Mouse (Mus musculus): ENCODE measurements around the gene Sbno2. TPM values are rescaled to one million over a fixed set of nuclear protein-coding genes. Genes with fewer than 3 reads are reported as not detected.

The Sbno2 gene
- total RNA-seq, 2 experiments from 2014 or later, result 6.2 to 6.3 TPM

- no peak for DNase-seq
- intact Hi-C loops (cut with DNase I; ENCODE audit: low total_unique reads), result no loop called here
These were observed 90.7 kb downstream of the Sbno2 start for GRCm38 (mm10) chr10:80014484-80015290.

GRCm38 (mm10) chr10:80013609-80014008 is 91.8 kb downstream of the Sbno2 start:
- intact Hi-C loops (cut with DNase I; ENCODE audit: low total_unique reads), result no loop called here
- DNase-seq, result no peak

GRCm38 (mm10) chr10:80011740-80012139 is 93.6 kb downstream of the Sbno2 start:
- intact Hi-C loops (cut with DNase I; ENCODE audit: low total_unique reads), result no loop called here
- DNase-seq, result no peak

Other genes with a start within 250 kb of the Sbno2 start
- not detected for gene Prtn3, start 231.1 kb downstream of the Sbno2 start, total RNA-seq (2021)
- under 1 TPM; 0.09 to 0.29 TPM for gene Plppr3, start 230.9 kb downstream of the Sbno2 start, total RNA-seq (2021)
- not detected for gene Elane, start 219.3 kb downstream of the Sbno2 start, total RNA-seq (2021)
- 10 to 100 TPM in 1 of 2 experiments, 1 to 10 TPM in 1; 3.6 to 16.6 TPM for gene Cfd, start 214.7 kb downstream of the Sbno2 start, total RNA-seq (2021)
- 10 to 100 TPM; 37.7 to 38.1 TPM for gene Med16, start 196.6 kb downstream of the Sbno2 start, total RNA-seq (2021)
- not detected for gene Gm26602, start 194.7 kb downstream of the Sbno2 start, total RNA-seq (2021)
- under 1 TPM; 0.27 to 0.44 TPM for gene Kiss1r, start 188.6 kb downstream of the Sbno2 start, total RNA-seq (2021)
- gene R3hdm4, start 184.4 kb downstream of the Sbno2 start, total RNA-seq (2021), result 100 to 1,000 TPM in 1 of 2 experiments, 10 to 100 TPM in 1; 98.8 to 106 TPM
- gene Arid3a, start 178.5 kb downstream of the Sbno2 start, total RNA-seq (2021), result 1 to 10 TPM; 2.4 to 2.7 TPM
- 10 to 100 TPM; 18.7 to 23.0 TPM for gene Wdr18, start 145.4 kb downstream of the Sbno2 start, total RNA-seq (2021)
- gene Grin3b, start 134.9 kb downstream of the Sbno2 start, total RNA-seq (2021), result under 1 TPM; 0.11 to 0.25 TPM
- gene Tmem259, start 121.2 kb downstream of the Sbno2 start, total RNA-seq (2021), result 10 to 100 TPM; 76.2 to 84.5 TPM
- 10 to 100 TPM; 19.2 to 24.8 TPM for gene Cnn2, start 117.0 kb downstream of the Sbno2 start, total RNA-seq (2021)
- 1 to 10 TPM; 4.2 TPM for gene Abca7, start 109.1 kb downstream of the Sbno2 start, total RNA-seq (2021)
- 1 to 10 TPM; 1.7 to 1.9 TPM for gene Arhgap45, start 88.9 kb downstream of the Sbno2 start, total RNA-seq (2021)
- 10 to 100 TPM; 45.3 to 55.6 TPM for gene Polr2e, start 65.8 kb downstream of the Sbno2 start, total RNA-seq (2021)
- gene Gpx4, start 58.4 kb downstream of the Sbno2 start, total RNA-seq (2021), result 100 to 1,000 TPM; 389 TPM
- 10 to 100 TPM; 87.6 to 98.0 TPM for gene Stk11, start 10.2 kb upstream of the Sbno2 start, total RNA-seq (2021)
- gene Atp5d, start 33.1 kb upstream of the Sbno2 start, total RNA-seq (2021), result 100 to 1,000 TPM; 657 to 736 TPM
- 1 to 10 TPM; 1.6 TPM for gene Cbarp, start 35.3 kb upstream of the Sbno2 start, total RNA-seq (2021)
- 10 to 100 TPM; 40.3 to 43.6 TPM for gene Midn, start 42.7 kb upstream of the Sbno2 start, total RNA-seq (2021)
- gene Cirbp, start 60.4 kb upstream of the Sbno2 start, total RNA-seq (2021), result 10 to 100 TPM; 41.4 to 41.5 TPM
- gene 1600002K03Rik, start 67.4 kb upstream of the Sbno2 start, total RNA-seq (2021), result 1 to 10 TPM; 3.3 to 4.2 TPM
- gene Efna2, start 73.9 kb upstream of the Sbno2 start, total RNA-seq (2021), result under 1 TPM; 0.58 to 0.98 TPM
- 10 to 100 TPM; 15.2 to 19.4 TPM for gene Mum1, start 120.9 kb upstream of the Sbno2 start, total RNA-seq (2021)
- 100 to 1,000 TPM; 423 to 474 TPM for gene Ndufs7, start 143.6 kb upstream of the Sbno2 start, total RNA-seq (2021)
- 100 to 1,000 TPM; 232 to 267 TPM for gene Gamt, start 155.4 kb upstream of the Sbno2 start, total RNA-seq (2021)
- 10 to 100 TPM; 49.9 to 51.0 TPM for gene Dazap1, start 155.9 kb upstream of the Sbno2 start, total RNA-seq (2021)
- 100 to 1,000 TPM; 741 to 829 TPM for gene Rps15, start 186.9 kb upstream of the Sbno2 start, total RNA-seq (2021)
- gene Apc2, start 190.4 kb upstream of the Sbno2 start, total RNA-seq (2021), result 1 to 10 TPM in 1 of 2 experiments, under 1 TPM in 1; 0.93 to 1.2 TPM
- gene 2310011J03Rik, start 215.0 kb upstream of the Sbno2 start, total RNA-seq (2021), result 1 to 10 TPM; 7.6 to 8.3 TPM
- gene Pcsk4, start 223.9 kb upstream of the Sbno2 start, total RNA-seq (2021), result 1 to 10 TPM in 1 of 2 experiments, under 1 TPM in 1; 0.53 to 1.2 TPM
- 1 to 10 TPM; 1.9 to 2.5 TPM for gene Reep6, start 224.4 kb upstream of the Sbno2 start, total RNA-seq (2021)
- 10 to 100 TPM; 24.2 to 26.1 TPM for gene Adamtsl5, start 242.8 kb upstream of the Sbno2 start, total RNA-seq (2021)

Data from gastrocnemius, postnatal 14 days (tissue).